Mouse (Mus musculus): ENCODE measurements at regions not wholly inside any gene's neighbourhood (a gene's known extent, or its start where the extent isn't known, plus 50 kb on each side); places are given as distances from the start of the nearest gene placed in this dataset.

DNA sequence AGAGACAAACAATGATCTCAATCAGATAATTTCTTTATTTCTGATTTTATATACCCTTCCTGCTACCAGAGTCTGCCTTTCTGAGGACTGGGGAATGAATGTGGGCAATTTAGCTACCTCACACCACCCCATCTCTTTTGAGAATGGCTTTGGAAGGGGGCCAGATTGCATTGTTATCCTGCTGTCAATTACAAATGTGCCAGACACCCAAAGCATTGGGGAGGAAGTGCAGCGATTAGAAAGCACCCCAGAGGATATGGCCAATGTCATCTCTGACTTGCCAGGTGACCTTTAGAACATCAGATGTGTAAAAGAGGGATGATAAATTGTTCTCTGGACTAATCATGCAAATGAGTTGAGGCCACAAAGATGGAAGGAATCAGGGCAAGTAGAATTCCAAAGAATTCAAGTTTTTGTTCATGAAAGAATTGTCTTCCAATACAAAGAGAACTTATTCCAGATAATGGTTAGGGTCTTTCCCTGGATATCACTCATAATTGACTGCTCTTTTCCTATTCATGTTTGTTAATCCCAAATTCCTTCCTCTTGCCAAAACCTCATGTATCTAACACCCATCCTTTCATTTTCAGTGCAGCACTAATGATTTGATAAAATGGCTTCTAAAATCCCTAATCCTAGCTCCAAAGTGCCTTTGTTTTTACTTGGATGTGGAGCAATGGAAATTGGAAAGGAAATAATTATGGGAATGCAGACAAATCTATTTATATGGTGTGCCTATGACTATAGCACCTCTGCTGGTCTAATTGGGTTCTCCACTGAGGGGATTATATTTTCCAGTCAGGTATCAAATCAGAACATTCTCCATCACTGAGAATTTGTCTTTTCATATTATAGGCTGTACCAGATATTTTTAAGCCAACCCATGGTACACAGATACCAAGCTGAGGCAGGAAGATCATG, 89.1 kb upstream of the Chl1 start:
- no peak for TF ChIP-seq POLR2A (IDR thresholded peaks at IDR 0.05; ENCODE audit: borderline replicate concordance, extremely low read depth, insufficient read depth, insufficient read length, poor library complexity, severe bottlenecking)
- no peak for TF ChIP-seq CTCF (IDR thresholded peaks at IDR 0.05; ENCODE audit: borderline replicate concordance, extremely low read depth, insufficient read depth, insufficient read length)
- peak; percentile 88 for DNase-seq (ENCODE audit: low read depth)

DNA sequence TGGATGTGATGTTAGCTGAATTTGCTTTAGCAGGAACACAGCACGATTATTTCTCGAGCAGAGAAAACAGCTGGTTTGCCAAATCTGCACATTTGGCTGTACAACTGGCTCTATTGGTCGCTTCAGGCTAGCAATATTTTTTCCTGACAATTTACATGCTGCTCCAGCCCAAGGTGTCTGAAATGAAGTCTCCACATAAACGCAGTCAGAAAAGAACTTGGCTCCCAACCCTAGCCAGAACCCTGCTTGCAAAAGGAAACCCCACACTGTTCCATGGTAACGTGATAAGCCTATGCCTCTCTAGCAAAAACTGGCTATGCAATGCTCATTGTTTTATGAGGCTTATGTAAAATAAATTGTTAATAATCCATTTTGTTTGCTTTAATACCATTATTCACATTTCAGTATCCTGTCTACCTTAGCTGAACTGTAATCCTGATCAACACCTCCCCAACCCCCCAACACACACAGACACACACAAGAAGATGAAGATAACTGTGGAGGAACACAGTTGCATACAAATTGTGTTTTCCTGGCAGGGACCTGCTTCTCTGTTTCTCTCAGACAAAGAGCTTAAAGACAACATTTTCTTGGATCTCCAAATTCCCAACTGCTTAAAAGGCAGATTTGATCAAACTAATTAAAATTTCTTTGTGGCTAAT, 79.3 kb upstream of the Chl1 start:
- peak; percentile 83 for DNase-seq (ENCODE audit: low read depth)
- no peak for TF ChIP-seq CTCF (IDR thresholded peaks at IDR 0.05; ENCODE audit: borderline replicate concordance, extremely low read depth, insufficient read depth, insufficient read length)
- no peak for TF ChIP-seq POLR2A (IDR thresholded peaks at IDR 0.05; ENCODE audit: borderline replicate concordance, extremely low read depth, insufficient read depth, insufficient read length, poor library complexity, severe bottlenecking)

DNA sequence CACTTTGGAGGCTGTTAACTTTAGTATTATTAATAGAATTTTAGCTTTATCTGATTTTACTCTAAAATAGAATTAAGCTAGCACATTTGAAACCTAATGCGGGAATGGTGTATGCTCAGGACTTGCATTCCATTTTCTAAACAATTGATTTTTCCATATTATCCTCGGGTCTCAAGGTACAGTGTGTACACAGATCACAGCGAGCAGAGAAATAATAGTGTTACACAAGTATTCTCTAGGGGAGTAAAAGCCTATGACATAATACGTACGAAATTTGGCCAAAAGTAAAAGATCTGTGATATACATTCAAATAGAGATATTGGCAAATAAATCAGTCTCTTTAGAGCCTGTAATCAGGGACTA, 78.8 kb upstream of the Chl1 start:
- no peak for TF ChIP-seq CTCF (IDR thresholded peaks at IDR 0.05; ENCODE audit: borderline replicate concordance, extremely low read depth, insufficient read depth, insufficient read length)
- TF ChIP-seq POLR2A (IDR thresholded peaks at IDR 0.05; ENCODE audit: borderline replicate concordance, extremely low read depth, insufficient read depth, insufficient read length, poor library complexity, severe bottlenecking) = no peak
- DNase-seq (ENCODE audit: low read depth) = no peak
